Mouse (Mus musculus) G1E-ER4 (cell line): ENCODE measurements around the gene Bmp2. TPM values are rescaled to one million over a fixed set of nuclear protein-coding genes. Genes with fewer than 3 reads are reported as not detected.

Experiments used
- GATA1 ChIP-seq: IDR thresholded peaks from one replicate; pipeline ENCODE4 v1.8.0; 2012; ENCODE audit warnings: low read length, inconsistent platforms
- polyA plus RNA-seq: library from polyadenylated mRNA; stranded (reverse); fragments of >175 nt; gene quantifications from 2 replicates; pipeline ENCODE4 v1.2.3, GENCODE M21; 2012

Bmp2 gene
- polyA plus RNA-seq, 1 experiment = not detected

GRCm38 (mm10) chr2:133550238-133550682 is 1.7 kb upstream of the Bmp2 start:
- no peak for TF ChIP-seq GATA1

- TF ChIP-seq GATA1 = no peak
Observed at GRCm38 (mm10) chr2:133552842-133553465, 995 bp downstream of the Bmp2 start.

- no peak for TF ChIP-seq GATA1
Observed at GRCm38 (mm10) chr2:133553911-133554285, 1.9 kb downstream of the Bmp2 start.

GRCm38 (mm10) chr2:133554286-133555021 is 2.5 kb downstream of the Bmp2 start:
- TF ChIP-seq GATA1 = no peak

- no peak for TF ChIP-seq GATA1
Observed at GRCm38 (mm10) chr2:133564248-133564886, 12.4 kb downstream of the Bmp2 start.

GRCm38 (mm10) chr2:133565424-133565823 is 13.5 kb downstream of the Bmp2 start:
- no peak for TF ChIP-seq GATA1

- TF ChIP-seq GATA1 = no peak
Observed at GRCm38 (mm10) chr2:133565995-133566710, 14.2 kb downstream of the Bmp2 start.

GRCm38 (mm10) chr2:133591562-133592255 is 39.8 kb downstream of the Bmp2 start:
- no peak for TF ChIP-seq GATA1
